Mouse (Mus musculus) left cerebral cortex, postnatal 36 days (tissue): ENCODE results near the gene Dhx58. TPM values are rescaled to one million over a fixed set of nuclear protein-coding genes. Genes with fewer than 3 reads are reported as not detected.
"Not testable (repeated sequence)": the region's sequence is repeated elsewhere in the genome, so short reads cannot be mapped to it uniquely, and the experiment has no call there.

ENCODE experiments used
- DNase-seq, 2 experiments: peaks; one replicate each; pipeline ENCODE4 v3.0.0; 2021 to 2022; ENCODE audit warnings: low spot score in 2 of 2, mixed read lengths in 1 of 2
- intact Hi-C: fragments of 180-260 bp; cut with DNase I; formaldehyde crosslinking; loops from one replicate; pipeline ENCODE4 v1.15.1; 2025
- total RNA-seq, 2 experiments: library from RNA; stranded (reverse); gene quantifications; 2 replicates each; pipeline ENCODE4 v1.2.3; 2021

The Dhx58 gene
- total RNA-seq, 2 experiments from 2014 or later, result 2.0 to 2.8 TPM

DNA sequence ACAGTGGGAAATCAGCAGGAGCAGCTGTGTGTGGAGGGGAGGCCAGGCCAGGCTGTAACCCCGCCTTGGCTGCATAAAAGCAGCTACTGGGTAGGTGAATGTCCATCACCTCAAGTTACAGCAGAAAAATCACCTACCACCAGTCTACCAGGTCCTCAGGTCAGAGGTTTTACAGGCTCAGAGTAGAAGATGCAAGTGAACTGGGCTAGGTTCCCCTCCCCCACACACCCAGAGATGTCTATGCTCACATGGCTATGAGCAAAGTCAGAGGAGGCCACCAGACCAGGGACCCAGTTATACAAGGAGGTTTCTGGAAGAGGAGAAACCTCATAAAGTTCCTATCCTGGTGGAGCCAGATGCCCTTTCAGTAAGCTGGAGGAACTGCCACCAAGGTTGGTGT lies 33.0 kb downstream of the Dhx58 start:
- intact Hi-C loops, result no loop called here
- no peak for DNase-seq

DNA sequence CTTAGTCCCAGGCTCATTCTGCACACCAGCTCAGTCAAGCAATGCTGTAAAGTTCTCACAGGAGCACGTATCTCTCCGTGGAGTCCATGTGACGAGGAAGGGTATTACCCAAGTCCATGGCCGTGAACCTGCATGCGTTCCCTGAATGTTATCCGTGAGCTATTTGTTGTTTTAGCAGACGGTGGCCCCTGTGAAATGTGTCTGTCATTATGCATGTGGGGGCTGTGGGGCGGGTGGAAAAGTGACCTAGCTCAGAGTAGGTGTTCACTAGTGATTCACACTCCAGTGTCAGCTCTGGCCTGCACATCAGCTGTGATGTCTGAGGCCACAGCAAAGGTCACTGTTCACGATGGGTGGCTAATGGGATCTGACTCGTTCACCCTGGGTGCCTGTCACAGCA lies 44.3 kb downstream of the Dhx58 start:
- no peak for DNase-seq
- intact Hi-C loops, result no loop called here

DNA sequence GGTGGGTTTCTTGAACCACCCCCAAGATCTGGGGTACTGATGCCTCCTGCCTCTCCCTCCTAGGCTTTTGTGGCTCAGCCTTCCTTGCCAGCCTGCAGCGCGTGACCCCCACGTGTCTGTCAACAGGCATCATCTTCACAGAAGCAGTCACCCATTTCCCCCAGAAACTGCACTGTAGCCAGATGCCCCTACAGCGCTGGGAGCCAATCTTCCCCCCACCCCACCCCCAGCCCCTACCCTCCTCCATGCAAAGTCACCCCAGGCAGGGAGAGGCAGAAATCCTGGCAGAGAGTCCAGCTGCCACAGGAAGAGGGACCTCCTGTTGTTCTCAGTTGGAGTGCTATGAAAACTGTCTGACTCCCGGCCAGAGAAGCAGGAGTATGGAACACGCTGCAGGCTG lies 47.6 kb downstream of the Dhx58 start:
- intact Hi-C loops, result no loop called here
- no peak for DNase-seq

DNA sequence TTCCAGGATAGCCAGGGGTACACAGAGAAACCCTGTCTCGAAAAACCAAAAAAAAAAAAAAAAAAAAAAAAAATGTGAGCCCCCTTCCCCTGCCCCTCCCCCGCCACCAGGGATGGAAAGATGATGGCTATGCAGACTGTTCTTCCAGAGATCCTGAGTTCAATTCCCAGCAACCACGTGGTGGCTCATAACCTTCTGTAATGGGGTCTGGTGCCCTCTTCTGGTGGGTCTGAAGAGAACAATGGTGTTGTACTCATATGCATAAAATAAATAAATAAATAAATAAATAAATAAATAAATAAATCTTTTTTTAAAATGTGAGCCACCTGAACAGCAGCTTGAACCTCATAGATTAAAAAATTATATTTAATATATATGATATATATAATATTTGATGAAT lies 48.5 kb downstream of the Dhx58 start:
- intact Hi-C loops, DNase-seq: not testable (repeated sequence)

DNA sequence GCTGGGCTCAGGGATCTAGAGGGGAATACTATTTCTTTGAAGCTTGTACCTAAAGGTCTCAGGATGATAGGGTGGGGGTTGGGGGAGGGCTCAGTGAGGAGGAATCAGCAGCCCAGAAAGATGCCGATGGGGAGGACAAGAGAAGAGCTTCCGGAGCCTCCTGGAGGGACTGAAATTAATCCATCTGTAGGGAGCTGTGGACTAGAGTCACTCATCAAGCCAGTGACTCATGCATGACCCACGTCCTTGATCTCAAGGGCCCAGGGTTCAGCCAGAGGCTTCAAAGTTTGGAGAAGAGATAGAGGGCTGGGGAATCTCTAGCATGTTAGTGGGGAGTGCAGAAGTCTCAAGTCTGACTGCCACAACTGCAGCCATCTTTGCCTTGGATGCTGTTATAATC lies 52.3 kb downstream of the Dhx58 start:
- no peak for DNase-seq
- intact Hi-C loops, result no loop called here

DNA sequence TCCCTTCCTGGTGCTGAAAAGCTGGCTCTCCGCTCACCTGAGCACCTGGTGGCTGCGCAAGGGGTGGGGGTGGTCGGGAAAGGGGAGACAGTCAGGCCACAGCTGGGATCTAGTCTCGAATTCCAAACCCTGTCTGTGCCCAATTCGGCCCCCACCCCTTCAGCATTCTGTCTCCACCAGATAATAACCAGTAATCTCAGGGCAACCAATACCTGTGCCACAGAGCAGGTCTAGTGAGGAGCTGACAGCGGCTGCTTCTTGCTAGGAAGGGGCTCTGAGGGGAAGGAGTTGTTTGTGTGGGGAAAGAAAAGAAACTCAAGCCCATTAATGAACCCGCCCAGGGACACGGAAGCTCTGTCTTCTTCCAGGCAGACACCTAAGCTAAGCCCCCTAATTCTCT lies 52.9 kb downstream of the Dhx58 start:
- intact Hi-C loops, result no loop called here
- DNase-seq, result no peak

DNA sequence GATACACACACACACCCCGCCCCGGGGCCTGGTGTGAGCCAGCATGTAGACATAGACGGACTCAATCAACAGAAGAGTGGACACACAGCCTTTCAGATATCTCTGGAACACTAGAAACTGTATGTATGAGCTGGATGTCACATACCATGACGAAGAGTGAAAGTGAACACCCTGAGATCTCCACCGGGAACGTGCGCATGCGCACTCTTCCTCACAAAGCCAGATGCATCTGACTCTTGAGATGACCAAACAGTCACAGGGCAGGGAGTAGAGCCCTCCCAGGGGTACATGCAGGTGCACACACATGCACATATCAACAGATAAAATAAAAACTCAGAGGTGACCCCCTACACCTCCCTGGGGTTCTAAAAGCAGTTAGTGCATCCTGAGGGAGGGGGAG lies 55.7 kb downstream of the Dhx58 start:
- DNase-seq, result no peak
- intact Hi-C loops, result no loop called here

DNA sequence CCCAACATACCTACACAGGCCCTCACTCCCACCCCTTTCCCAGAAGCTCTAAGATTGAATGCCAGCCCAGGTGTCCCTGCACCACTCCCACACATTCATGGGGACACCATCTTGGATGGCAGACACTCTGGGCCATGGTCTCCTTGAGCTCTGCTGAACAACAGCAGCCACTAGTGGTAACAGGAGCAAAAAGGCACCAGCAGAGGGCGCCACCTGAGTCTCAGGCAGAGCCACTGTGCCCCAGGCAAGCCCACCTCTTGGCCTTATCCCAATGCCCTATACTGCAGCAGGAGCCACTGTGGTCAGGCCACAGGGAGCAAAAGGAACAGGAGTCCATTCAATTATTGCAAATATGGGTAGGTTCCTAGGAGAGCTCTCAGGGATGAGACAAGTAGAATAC lies 57.8 kb downstream of the Dhx58 start:
- DNase-seq, result no peak
- intact Hi-C loops, result no loop called here

Other genes with a start within 250 kb of the Dhx58 start
- gene Klhl11, start 231.5 kb downstream of the Dhx58 start, total RNA-seq, result 10 to 100 TPM; 95.1 to 97.8 TPM
- gene Acly, start 176.3 kb downstream of the Dhx58 start, total RNA-seq, result 100 to 1,000 TPM; 117 to 123 TPM
- under 1 TPM; 0.32 to 0.86 TPM for gene Ttc25, start 158.7 kb downstream of the Dhx58 start, total RNA-seq
- gene Cnp, start 129.4 kb downstream of the Dhx58 start, total RNA-seq, result 100 to 1,000 TPM; 167 to 298 TPM
- gene Nkiras2, start 85.0 kb downstream of the Dhx58 start, total RNA-seq, result 10 to 100 TPM; 13.1 to 13.7 TPM
- 100 to 1,000 TPM; 215 to 247 TPM for gene Dnajc7, start 84.1 kb downstream of the Dhx58 start, total RNA-seq
- gene Zfp385c, start 11.8 kb downstream of the Dhx58 start, total RNA-seq, result under 1 TPM; 0.39 to 0.47 TPM
- gene Kat2a, start 8.2 kb upstream of the Dhx58 start, total RNA-seq, result 10 to 100 TPM; 63.1 to 65.4 TPM
- not detected for gene Hspb9, start 9.6 kb upstream of the Dhx58 start, total RNA-seq
- 100 to 1,000 TPM; 138 to 156 TPM for gene Rab5c, start 33.9 kb upstream of the Dhx58 start, total RNA-seq
- gene Kcnh4, start 55.7 kb upstream of the Dhx58 start, total RNA-seq, result 10 to 100 TPM; 12.6 to 19.1 TPM
- under 1 TPM; 0.59 to 0.77 TPM for gene Hcrt, start 58.7 kb upstream of the Dhx58 start, total RNA-seq
- gene Ghdc, start 66.7 kb upstream of the Dhx58 start, total RNA-seq, result 1 to 10 TPM; 6.6 to 8.0 TPM
- gene Stat5b, start 146.5 kb upstream of the Dhx58 start, total RNA-seq, result 10 to 100 TPM; 22.3 to 23.1 TPM
- gene Stat5a, start 155.1 kb upstream of the Dhx58 start, total RNA-seq, result 1 to 10 TPM; 1.3 to 1.4 TPM
- gene Stat3, start 235.3 kb upstream of the Dhx58 start, total RNA-seq, result 10 to 100 TPM; 29.6 to 44.7 TPM